Mouse (Mus musculus) right cerebral cortex, postnatal 10 days (tissue): ENCODE data around the gene Tecr.
A peak's percentile ranks its signal among the peaks of the same experiment; 100 is the strongest.

ENCODE experiments used
- DNase-seq, 2 experiments: peaks; one replicate each; pipeline ENCODE4 v3.0.0; 2021; ENCODE audit warnings: low spot score in 2 of 2

Tecr gene

DNA sequence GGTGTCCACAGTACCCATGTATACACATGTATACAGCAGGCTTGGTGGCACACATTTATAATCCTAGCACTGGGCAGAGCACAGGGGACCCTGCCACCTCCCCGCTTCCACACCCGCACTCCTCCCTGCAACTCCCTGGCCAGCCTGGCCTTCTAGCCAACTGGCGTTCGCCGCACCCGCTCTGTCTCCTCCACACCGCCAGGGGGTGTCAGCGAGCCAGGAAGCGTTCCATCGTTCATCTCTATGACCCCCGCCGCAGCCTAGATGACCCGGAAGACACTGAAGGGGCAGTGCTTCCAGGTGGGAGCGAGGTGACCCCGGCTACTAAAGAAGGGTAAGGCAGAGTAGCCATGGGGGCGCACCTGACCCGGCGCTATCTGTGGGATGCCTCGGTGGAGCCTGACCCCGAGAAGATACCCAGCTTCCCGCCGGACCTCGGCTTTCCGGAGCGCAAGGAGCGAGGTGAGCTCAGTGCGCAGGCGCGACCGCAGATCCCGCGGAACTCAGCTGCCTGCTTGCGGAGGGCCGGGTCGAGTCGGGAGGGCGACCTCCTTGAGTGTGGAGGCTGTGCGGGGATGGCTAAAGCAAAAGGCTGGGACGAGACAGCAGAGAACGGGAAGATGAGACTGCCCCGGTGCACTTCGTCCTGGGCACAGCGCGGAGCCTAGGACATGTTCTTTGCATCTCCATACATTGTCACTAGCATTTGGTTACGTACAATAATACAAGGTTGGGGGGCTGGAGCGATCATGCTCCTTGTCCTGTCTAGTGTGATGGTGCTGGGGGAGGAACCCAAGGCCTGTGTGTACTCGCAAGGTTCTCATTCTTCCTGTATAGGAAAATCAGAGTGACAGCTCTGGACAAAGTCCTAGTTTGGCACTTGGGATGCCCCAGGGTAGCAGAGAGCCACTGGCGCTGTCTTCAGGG, 41.0 kb downstream of the Tecr start, which contains the start of gene Ndufb7:
TSS of gene Ndufb7 (plus strand) at position 203 of the 927 bp plus-strand sequence.
- peak; percentile 97 to 98 for DNase-seq

DNA sequence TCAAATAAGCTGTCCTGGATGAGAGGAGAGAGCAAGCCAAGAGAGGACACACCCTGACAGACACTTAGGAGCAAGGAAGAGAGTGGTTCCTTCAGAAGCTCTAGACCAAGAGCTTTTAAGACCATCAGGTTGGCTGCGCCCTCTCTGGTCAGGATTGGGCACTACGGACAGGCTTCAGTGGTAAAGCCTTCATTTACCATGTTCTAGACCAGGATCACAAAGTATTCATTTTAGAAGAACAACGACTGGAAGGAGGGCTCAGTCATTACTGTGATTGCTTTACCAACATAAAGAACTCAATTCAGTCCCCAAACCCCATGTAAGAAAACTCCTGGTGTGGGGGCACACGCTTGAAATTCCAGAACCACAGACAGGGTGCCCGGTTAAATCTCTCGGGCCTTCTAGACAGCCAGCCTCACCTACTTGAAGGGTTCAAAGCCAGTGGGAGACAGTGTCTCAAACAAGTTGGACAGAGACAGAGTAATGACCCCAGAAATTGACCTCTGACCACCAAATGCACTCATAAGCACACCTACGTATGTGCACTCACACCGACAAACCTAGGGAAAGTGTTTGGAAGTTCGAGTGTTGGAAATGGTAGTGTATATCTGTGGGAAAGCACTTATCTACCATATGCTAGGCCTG, 41.9 kb downstream of the Tecr start:
- peak in 1 of 2 experiments; percentile 38 for DNase-seq

DNA sequence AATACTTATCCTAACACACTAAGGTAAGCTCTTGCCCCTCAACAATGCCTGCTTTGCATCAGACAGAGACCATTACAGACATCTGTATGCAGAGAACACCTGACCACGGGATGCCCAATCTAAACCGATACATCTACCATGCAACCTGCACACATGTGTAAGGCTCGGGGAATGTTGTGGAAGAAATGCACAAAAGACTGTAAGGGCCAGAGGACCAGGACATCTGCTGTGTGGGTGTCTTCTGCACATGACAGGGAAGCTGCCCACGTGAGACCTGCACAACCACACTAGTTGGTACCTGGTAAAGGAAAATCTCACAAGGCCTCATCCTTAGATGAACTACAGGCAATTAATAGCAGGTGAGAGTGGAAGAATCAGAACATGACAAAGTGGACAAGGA, 44.5 kb downstream of the Tecr start:
- DNase-seq = no peak

DNA sequence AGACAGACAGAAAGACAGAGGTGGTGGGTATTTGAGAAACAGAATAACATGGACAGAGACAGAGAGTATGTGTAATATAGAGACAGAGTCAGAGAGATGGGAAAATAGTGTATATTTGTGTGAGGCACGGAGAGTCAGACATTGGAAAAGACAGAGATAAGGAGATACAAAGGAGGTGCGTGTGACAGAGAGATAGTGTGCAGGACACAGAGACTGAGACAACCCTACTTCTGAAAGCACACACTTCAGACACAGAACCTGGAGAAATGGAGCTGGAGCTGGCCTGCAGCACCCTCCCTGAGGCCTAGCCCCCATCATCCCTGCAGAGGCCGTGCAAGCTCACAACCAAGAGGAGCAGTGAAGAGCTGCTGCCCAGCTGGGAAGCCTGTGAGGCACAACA, 45.1 kb downstream of the Tecr start:
- no peak for DNase-seq

DNA sequence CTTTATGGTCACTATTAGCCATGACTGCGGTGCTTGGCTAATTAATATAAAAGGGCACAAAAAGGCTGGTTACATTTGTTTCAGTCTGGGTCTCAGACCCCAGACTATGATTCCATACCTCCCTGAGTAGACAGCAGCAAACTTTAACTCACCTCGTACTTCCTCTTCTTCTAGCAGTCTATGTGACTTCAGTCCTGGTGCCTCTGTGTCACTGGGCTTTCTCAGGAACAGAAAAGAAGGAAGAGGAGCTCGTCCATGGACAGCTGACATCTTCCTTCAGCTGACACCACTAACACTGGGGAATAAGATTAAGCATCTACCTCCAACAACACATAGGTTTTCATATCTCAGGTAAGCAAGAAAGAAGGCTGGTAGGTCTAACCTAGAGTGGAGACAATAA, 72.0 kb downstream of the Tecr start, which contains the start of gene Olfr370:
TSS of gene Olfr370 (plus strand) at position 45 of the 400 bp plus-strand sequence.
- DNase-seq = no peak

- DNase-seq = no peak
Observed at GRCm38 (mm10) chr8:83534802-83535201, 73.0 kb downstream of the Tecr start.
